Mouse (Mus musculus): ENCODE data around the gene Pip4k2b. TPM values are rescaled to one million over a fixed set of nuclear protein-coding genes. Genes with fewer than 3 reads are reported as not detected.
A peak's percentile ranks its signal among the peaks of the same experiment; 100 is the strongest.

Pip4k2b gene
- polyA plus RNA-seq, 1 experiment from 2014 or later = 0.63 TPM

DNA sequence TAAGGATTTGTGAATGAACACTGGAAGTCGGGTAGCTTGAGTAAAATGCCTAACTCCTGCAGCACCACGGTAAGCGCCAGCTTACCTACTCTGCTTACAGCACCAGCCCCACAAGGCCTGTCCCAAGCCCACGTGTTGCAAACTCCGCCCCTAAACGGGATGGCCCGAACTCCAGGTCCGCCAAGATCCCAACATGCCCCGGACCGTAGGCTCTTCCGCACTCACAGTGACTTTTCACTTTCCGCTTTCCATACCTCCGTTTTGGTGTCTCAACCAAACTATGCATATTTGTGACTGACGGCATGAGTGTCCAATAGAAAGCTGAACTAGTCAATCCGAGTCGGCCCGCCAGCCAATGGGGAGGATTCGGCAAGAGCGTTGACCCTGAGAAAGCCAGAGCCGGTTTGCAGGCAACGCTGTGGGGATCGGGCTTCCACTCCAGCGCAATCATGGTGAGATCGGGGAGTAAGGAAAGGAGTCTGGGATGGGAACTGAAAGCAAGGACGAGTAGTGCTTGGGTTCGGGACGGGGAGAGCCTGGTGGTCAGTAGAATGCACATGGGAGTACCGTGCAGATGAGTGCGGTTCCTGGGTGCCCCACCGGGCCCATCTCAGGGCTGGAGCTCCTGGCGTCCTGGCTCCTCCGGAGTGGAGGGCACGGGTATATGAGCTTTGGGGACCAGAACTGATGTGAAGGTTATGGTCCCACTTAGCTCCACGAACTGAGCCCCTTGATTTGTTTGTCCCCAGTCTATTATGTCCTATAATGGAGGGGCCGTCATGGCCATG, 41.3 kb downstream of the Pip4k2b start, which contains the start of gene Psmb3:
Psmb3 (plus strand) TSS at position 361 of the 788 bp plus-strand sequence.
- TF ChIP-seq CTCF (IDR thresholded peaks at IDR 0.05; ENCODE audit: low read depth) = no peak
- Histone ChIP-seq H3K9ac (ENCODE audit: low read depth, low read length) (peak within 1 kb of the TSS; percentile 67), H3K27me3 (replicated peaks; ENCODE audit: control insufficient read depth, insufficient read depth, low read length) (no peaks in the 10 kb centered on the region), H3K27ac (ENCODE audit: low read depth, low read length) (peak within 1 kb of the TSS; percentile 74), H3K4me3 (ENCODE audit: low read depth, low read length) (peak within 1 kb of the TSS; percentile 77), H3K36me3 (ENCODE audit: control insufficient read depth, insufficient read depth) (peaks cover 8% of the 10 kb centered on the region; the same call in 1 of the 2 replicates), H3K4me1 (replicated peaks; ENCODE audit: control insufficient read depth, insufficient read depth, low read length) (peaks cover 4% of the 10 kb centered on the region), H3K9me3 (ENCODE audit: control insufficient read depth) (no peaks in the 10 kb centered on the region), H3K4me2 (replicated peaks; ENCODE audit: low read depth) (peak within 1 kb of the TSS; percentile 79)
- peak; percentile 85 for ATAC-seq
- WGBS = 0% methylated on average over 35 of the region's 35 CpGs

DNA sequence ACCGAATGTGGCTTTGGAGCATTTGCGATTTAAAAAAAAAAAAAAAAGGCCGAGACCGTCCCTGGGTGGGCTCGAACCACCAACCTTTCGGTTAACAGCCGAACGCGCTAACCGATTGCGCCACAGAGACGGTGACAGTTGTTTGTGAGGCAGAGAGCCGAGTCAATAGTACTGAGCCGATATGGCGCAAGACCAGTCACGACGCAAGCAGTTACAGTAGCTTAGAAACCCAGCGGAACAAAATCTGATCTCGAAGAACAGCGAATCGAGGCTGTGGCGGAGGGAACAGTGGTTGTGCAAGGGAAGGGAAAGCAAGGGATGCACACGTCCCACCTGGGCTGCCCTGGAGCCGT, 42.1 kb downstream of the Pip4k2b start:
- Histone ChIP-seq H3K9me3 (ENCODE audit: control insufficient read depth) (no peaks in the 10 kb centered on the region), H3K27me3 (replicated peaks; ENCODE audit: control insufficient read depth, insufficient read depth, low read length) (no peaks in the 10 kb centered on the region), H3K27ac (ENCODE audit: low read depth, low read length) (peak overlapping the region; percentile 68), H3K4me3 (ENCODE audit: low read depth, low read length) (peak overlapping the region; percentile 77), H3K9ac (ENCODE audit: low read depth, low read length) (peak overlapping the region; percentile 51), H3K4me1 (replicated peaks; ENCODE audit: control insufficient read depth, insufficient read depth, low read length) (peaks cover 6% of the 10 kb centered on the region), H3K4me2 (replicated peaks; ENCODE audit: low read depth) (peak overlapping the region; percentile 79), H3K36me3 (ENCODE audit: control insufficient read depth, insufficient read depth) (peaks cover 6% of the 10 kb centered on the region; the same call in 1 of the 2 replicates)
- peak; percentile 7; the same call in 1 of the 2 replicates for ATAC-seq
- under 1% methylated on average over 24 of the region's 24 CpGs for WGBS
- TF ChIP-seq CTCF (IDR thresholded peaks at IDR 0.05; ENCODE audit: low read depth) = no peak

DNA sequence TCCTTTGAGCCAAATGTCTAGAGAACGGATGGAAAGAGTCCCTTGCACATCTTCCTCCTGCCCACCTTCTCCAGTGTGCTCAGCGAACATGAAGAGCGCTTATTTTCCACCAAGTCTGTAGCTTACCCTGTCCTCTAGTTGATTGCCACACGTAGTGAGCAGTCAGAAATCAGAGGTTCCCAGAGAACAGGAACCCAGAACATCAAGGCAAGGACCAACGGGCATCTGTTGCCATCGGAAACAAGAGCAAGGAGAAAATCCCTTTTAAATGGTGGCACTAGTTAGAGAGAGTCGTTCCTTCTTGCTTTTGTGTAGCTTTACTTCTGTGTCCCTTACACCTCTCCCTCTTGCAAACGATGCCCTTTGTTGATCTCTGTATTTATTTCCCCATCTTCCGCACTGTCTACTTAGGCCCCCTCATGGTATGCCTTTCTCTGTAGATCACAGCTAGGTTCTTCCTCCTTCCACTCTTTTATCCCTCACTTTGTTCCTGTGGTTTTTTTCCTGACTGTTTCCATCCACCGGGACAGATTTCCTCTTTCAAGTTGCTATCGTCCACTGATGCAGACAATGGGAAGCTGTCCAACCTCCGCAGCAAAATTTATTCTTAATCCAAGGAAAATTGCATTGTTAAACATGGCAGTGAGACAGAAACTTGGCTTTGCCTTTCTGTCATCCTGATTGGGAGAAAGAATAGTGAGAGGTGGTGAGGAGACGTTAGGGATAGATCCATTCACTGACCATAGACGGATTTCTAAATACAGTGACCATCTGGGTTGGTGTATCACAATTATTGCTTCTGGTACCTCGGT, 42.7 kb downstream of the Pip4k2b start:
- Histone ChIP-seq H3K4me2 (replicated peaks; ENCODE audit: low read depth) (peak overlapping the region; percentile 79), H3K27ac (ENCODE audit: low read depth, low read length) (no peak overlapping the region), H3K9me3 (ENCODE audit: control insufficient read depth) (no peaks in the 10 kb centered on the region), H3K4me1 (replicated peaks; ENCODE audit: control insufficient read depth, insufficient read depth, low read length) (peaks cover 6% of the 10 kb centered on the region), H3K4me3 (ENCODE audit: low read depth, low read length) (peak overlapping the region; percentile 77; the same call in 1 of the 2 replicates), H3K9ac (ENCODE audit: low read depth, low read length) (no peak overlapping the region), H3K36me3 (ENCODE audit: control insufficient read depth, insufficient read depth) (peaks cover under 1% of the 10 kb centered on the region; the same call in 1 of the 2 replicates), H3K27me3 (replicated peaks; ENCODE audit: control insufficient read depth, insufficient read depth, low read length) (no peaks in the 10 kb centered on the region)
- no peak for ATAC-seq
- 53% methylated on average over 15 of the region's 15 CpGs for WGBS
- no peak for TF ChIP-seq CTCF (IDR thresholded peaks at IDR 0.05; ENCODE audit: low read depth)

DNA sequence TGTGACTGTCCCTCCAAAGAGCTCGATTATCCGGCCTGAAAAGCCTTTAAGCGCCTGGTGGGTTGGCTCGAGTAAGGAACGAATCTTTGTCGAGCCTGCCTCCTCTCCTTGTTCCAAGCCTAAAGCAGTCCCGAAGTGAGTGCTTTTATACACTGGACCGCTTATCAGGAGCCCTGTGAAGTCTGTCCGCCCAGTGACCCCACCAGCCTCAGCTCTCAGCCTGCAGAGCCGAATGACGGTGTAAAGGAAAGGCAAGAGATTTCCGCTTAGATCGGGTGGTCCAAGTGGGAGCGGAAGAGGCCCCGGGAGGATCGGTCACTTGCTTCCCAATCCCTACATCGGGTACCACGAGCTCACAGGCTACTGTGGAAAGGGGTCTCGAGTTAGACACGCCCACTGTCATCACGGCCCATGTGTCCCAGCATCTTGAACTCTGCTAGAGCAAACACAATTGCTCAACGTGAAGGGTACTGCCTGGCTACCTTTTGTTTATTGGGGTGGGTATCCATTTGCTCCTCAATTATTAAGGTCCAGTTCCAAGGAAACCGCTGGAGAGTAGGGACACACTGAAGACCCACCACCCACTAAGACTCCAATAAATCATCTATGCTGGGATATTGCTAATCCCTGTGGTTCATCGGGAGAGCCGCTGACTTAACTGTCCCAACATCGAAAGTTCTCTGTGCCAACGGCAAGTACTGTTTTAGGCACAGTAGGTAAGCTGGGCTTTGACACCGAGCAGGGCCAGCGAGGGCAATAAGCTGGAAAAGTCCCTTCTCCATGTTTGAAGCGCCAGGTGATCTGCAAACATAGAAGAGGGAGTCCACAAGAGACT, 43.5 kb downstream of the Pip4k2b start:
- H3K36me3 ChIP-seq (ENCODE audit: control insufficient read depth, insufficient read depth) = no peaks in the 10 kb centered on the region
- peak overlapping the region; percentile 77 for H3K4me3 ChIP-seq (ENCODE audit: low read depth, low read length)
- ATAC-seq = no peak
- TF ChIP-seq CTCF (IDR thresholded peaks at IDR 0.05; ENCODE audit: low read depth) = no peak
- peak overlapping the region; percentile 98 for H3K27ac ChIP-seq (ENCODE audit: low read depth, low read length)
- no peaks in the 10 kb centered on the region for H3K9me3 ChIP-seq (ENCODE audit: control insufficient read depth)
- H3K4me1 ChIP-seq (replicated peaks; ENCODE audit: control insufficient read depth, insufficient read depth, low read length) = peaks cover 12% of the 10 kb centered on the region
- peak overlapping the region; percentile 85 for H3K9ac ChIP-seq (ENCODE audit: low read depth, low read length)
- WGBS = 15% methylated on average over 30 of the region's 30 CpGs
- H3K27me3 ChIP-seq (replicated peaks; ENCODE audit: control insufficient read depth, insufficient read depth, low read length) = no peaks in the 10 kb centered on the region
- peak overlapping the region; percentile 79 for H3K4me2 ChIP-seq (replicated peaks; ENCODE audit: low read depth)

DNA sequence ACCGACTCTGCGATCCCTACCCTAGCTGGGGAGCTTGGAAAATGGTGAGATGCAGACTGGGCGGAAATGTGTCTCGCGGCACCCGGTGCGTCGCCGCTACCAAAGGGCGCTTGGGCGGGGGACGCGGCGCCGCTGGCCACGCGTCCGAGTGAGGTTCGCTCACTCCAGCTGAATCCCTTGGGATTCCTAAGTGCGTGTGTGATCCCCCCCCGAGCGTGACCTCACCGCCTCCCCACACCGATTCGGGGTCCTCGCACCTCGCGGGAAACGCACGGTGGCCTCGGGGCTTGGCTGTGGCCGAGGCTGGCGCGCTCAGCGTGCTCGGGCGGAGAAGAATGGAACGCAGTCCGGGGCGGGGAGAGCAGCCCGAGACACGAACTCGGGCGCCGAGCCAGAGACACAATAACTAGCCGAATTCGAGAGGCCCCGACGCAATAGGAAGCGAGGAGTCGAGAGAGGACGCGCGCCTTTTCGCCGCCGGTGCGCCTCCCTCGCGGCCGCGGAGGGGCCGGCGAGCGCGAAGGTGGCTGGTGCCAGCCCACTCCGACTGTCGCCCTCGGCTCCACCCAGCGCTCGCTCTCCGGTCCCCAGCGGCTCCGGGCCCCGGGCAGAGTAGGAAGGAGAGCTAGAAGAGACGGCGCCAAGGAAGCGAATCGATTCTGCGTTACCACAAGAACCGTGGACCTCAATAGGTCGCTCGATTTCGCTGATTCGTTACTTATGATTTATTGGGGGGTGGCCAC, 44.3 kb downstream of the Pip4k2b start, which contains the start of gene Pcgf2:
Pcgf2 (minus strand) TSS at position 495 of the 743 bp plus-strand sequence.
- peak; percentile 9 for ATAC-seq
- Histone ChIP-seq H3K4me1 (replicated peaks; ENCODE audit: control insufficient read depth, insufficient read depth, low read length) (peaks cover 20% of the 10 kb centered on the region), H3K9me3 (ENCODE audit: control insufficient read depth) (no peaks in the 10 kb centered on the region), H3K27me3 (replicated peaks; ENCODE audit: control insufficient read depth, insufficient read depth, low read length) (no peaks in the 10 kb centered on the region), H3K9ac (ENCODE audit: low read depth, low read length) (peak within 1 kb of the TSS; percentile 85), H3K4me3 (ENCODE audit: low read depth, low read length) (peak within 1 kb of the TSS; percentile 77), H3K4me2 (replicated peaks; ENCODE audit: low read depth) (peak within 1 kb of the TSS; percentile 79), H3K36me3 (ENCODE audit: control insufficient read depth, insufficient read depth) (no peaks in the 10 kb centered on the region), H3K27ac (ENCODE audit: low read depth, low read length) (peak within 1 kb of the TSS; percentile 98)
- TF ChIP-seq CTCF (IDR thresholded peaks at IDR 0.05; ENCODE audit: low read depth) = no peak
- under 1% methylated on average over 85 of the region's 85 CpGs for WGBS
